Mouse (Mus musculus) forebrain, embryonic 16.5 days (tissue): ENCODE measurements around the gene Gp5. TPM values are rescaled to one million over a fixed set of nuclear protein-coding genes. Genes with fewer than 3 reads are reported as not detected.

Experiments used
- ATAC-seq: fragments of 200-750 bp; cut with Nextera tagmentation; 2 replicates; pipeline ENCODE4 v1.8.0; 2017; ENCODE audit warnings: mild to moderate bottlenecking, moderate library complexity
- H3K27ac ChIP-seq: fragments of 300-500 bp; sonication (generic); 2 replicates; pipeline ENCODE4 v1.5.1; 2014; ENCODE audit warnings: low read length, control low read depth
- H3K27me3 ChIP-seq: fragments of 300-500 bp; sonication (generic); replicated peaks from 2 replicates; pipeline ENCODE4 v1.6.1; 2014; ENCODE audit warnings: low read length; ENCODE audit not compliant: control insufficient read depth, insufficient read depth
- H3K36me3 ChIP-seq: fragments of 300-500 bp; sonication (generic); 2 replicates; pipeline ENCODE4 v1.6.1; 2014; ENCODE audit not compliant: control insufficient read depth, insufficient read depth
- H3K4me1 ChIP-seq: fragments of 300-500 bp; sonication (generic); replicated peaks from 2 replicates; pipeline ENCODE4 v1.6.1; 2014; ENCODE audit warnings: low read length; ENCODE audit not compliant: control insufficient read depth, insufficient read depth
- H3K4me2 ChIP-seq: fragments of 300-500 bp; sonication (generic); 2 replicates; pipeline ENCODE4 v1.6.1; 2014; ENCODE audit warnings: mild to moderate bottlenecking, low read length, control low read depth
- H3K4me3 ChIP-seq: fragments of 300-500 bp; sonication (generic); replicated peaks from 2 replicates; pipeline ENCODE4 v1.5.1; 2014; ENCODE audit warnings: mild to moderate bottlenecking, low read length, control low read depth
- H3K9ac ChIP-seq: fragments of 300-500 bp; sonication (generic); replicated peaks from 2 replicates; pipeline ENCODE4 v1.6.1; 2014; ENCODE audit warnings: low read depth, low read length, control low read depth
- H3K9me3 ChIP-seq: fragments of 300-500 bp; sonication (generic); 2 replicates; pipeline ENCODE4 v1.6.1; 2016; ENCODE audit warnings: low read length; ENCODE audit not compliant: control insufficient read depth
- WGBS: fragments of 180-500 bp; shearing (Covaris S2); extraction: QIAGEN DNeasy Blood & Tissue Kit; methylation state at CpG from one replicate; pipeline ENCODE4 v1.1.7; 2014; 5-methylcytosine and 5-hydroxymethylcytosine counted together
- polyA plus RNA-seq: library from polyadenylated mRNA; unstranded; fragments of >200 nt; fragmentation: Nextera tagmentation; extraction: Ambion mirVana; gene quantifications from 2 replicates; pipeline ENCODE4 v1.2.1, GENCODE M21; 2015

Gene Gp5
- polyA plus RNA-seq, 1 experiment from 2014 or later: 0.28 TPM

DNA sequence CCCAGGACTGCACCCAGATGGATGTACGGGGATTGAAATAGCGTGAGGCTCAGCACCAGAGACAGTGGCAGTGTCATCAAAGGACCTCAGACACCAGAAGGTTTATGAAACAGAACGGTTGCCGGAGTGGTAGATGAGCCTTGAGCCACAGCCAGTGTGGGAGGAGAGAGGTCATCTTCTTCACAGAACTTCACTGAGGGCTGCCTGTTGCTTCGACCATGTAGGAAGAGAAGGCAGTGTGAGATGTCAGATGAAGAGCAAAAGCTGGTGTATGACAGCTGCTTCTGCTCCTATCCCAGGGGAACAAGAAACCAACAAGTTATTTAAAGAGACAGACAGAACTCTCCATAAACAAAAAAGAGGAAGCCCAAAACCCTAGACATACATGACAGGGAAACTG, 6.3 kb downstream of the Gp5 start:
- Histone ChIP-seq H3K4me3 (no peak overlapping the region), H3K4me2 (no peak overlapping the region), H3K27ac (no peak overlapping the region), H3K4me1 (peaks cover 13% of the 10 kb centered on the region), H3K9me3 (no peaks in the 10 kb centered on the region), H3K27me3 (peaks cover 20% of the 10 kb centered on the region), H3K9ac (no peak overlapping the region), H3K36me3 (no peaks in the 10 kb centered on the region)
- no peak for ATAC-seq
- 88% methylated on average over 5 of the region's 5 CpGs for WGBS

DNA sequence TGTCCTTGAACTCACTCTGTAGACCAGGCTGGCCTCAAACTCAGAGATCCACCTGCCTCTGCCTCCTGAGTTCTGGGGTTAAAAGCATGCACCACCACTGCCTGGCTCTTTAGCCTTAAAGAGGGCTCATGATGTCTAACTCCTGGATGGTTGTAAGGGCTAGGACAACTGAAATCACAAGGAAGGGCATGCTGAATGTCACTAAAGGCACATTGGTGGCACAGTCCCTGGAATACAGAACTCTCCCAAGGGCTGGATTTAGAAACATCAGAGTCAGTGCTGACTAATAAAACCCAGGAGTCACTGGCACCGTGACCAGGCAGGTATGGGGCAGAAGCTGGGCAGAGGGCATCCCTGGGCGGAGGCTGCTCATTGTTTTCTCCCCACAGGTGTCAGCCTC, 7.2 kb downstream of the Gp5 start:
- H3K4me3 ChIP-seq: no peak overlapping the region
- H3K4me2 ChIP-seq: no peak overlapping the region
- no peak for ATAC-seq
- H3K9me3 ChIP-seq: no peaks in the 10 kb centered on the region
- 66% methylated on average over 2 of the region's 2 CpGs for WGBS
- H3K9ac ChIP-seq: no peak overlapping the region
- peaks cover 5% of the 10 kb centered on the region for H3K4me1 ChIP-seq
- no peak overlapping the region for H3K27ac ChIP-seq
- H3K36me3 ChIP-seq: no peaks in the 10 kb centered on the region
- H3K27me3 ChIP-seq: peaks cover 16% of the 10 kb centered on the region

GRCm38 (mm10) chr16:30302686-30303085, 7.9 kb downstream of the Gp5 start:
- H3K27me3 ChIP-seq: peaks cover 9% of the 10 kb centered on the region
- H3K4me3 ChIP-seq: no peak overlapping the region
- ATAC-seq: no peak
- H3K36me3 ChIP-seq: no peaks in the 10 kb centered on the region
- H3K27ac ChIP-seq: no peak overlapping the region
- H3K9me3 ChIP-seq: no peaks in the 10 kb centered on the region
- H3K4me1 ChIP-seq: no peaks in the 10 kb centered on the region
- 89% methylated on average over 6 of the region's 6 CpGs for WGBS
- H3K4me2 ChIP-seq: no peak overlapping the region
- H3K9ac ChIP-seq: no peak overlapping the region

DNA sequence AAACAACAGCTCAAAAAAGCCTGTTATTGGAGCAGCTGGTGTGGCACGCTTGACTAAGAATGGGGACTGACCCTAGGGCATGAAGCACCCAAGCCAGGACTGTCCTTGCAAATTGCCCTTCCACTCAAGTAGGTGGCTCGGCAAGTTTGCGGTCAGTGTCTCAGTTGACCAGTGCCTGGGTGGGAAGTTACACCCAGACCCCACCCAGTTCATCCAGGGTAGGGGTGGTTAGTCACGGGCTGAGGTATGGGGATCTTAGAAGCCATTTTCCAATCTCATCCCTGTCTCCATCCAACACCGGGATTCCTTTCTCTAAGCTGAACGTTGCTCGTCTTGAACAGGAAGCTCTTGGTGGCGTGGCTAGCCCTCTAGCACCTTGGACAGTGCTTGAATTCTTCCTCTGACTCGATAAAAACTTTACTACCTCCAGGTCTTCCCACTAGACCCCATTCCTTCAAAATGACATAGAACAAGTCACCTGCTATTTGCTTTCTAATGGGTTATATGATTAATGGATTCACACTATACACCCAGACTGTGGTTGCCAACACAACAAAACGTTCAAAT, 10.8 kb downstream of the Gp5 start:
- H3K36me3 ChIP-seq: no peaks in the 10 kb centered on the region
- H3K4me3 ChIP-seq: no peak overlapping the region
- H3K9ac ChIP-seq: no peak overlapping the region
- WGBS: 74% methylated on average over 10 of the region's 10 CpGs
- no peaks in the 10 kb centered on the region for H3K4me1 ChIP-seq
- H3K27me3 ChIP-seq: no peaks in the 10 kb centered on the region
- ATAC-seq: no peak
- no peak overlapping the region for H3K4me2 ChIP-seq
- H3K27ac ChIP-seq: no peak overlapping the region
- H3K9me3 ChIP-seq: no peaks in the 10 kb centered on the region

GRCm38 (mm10) chr16:30297450-30297849, 13.1 kb downstream of the Gp5 start:
- H3K4me3 ChIP-seq: no peak overlapping the region
- H3K4me1 ChIP-seq: no peaks in the 10 kb centered on the region
- no peak for ATAC-seq
- H3K4me2 ChIP-seq: no peak overlapping the region
- H3K9ac ChIP-seq: no peak overlapping the region
- no peaks in the 10 kb centered on the region for H3K27me3 ChIP-seq
- no peak overlapping the region for H3K27ac ChIP-seq
- H3K36me3 ChIP-seq: no peaks in the 10 kb centered on the region
- H3K9me3 ChIP-seq: no peaks in the 10 kb centered on the region
- WGBS: 83% methylated on average over 7 of the region's 7 CpGs

- Histone ChIP-seq H3K27me3 (no peaks in the 10 kb centered on the region), H3K9me3 (no peaks in the 10 kb centered on the region), H3K27ac (no peak overlapping the region), H3K4me3 (no peak overlapping the region), H3K4me1 (no peaks in the 10 kb centered on the region), H3K9ac (no peak overlapping the region), H3K36me3 (no peaks in the 10 kb centered on the region), H3K4me2 (no peak overlapping the region)
- ATAC-seq: no peak
- 87% methylated on average over 11 of the region's 11 CpGs for WGBS
These were observed 13.8 kb downstream of the Gp5 start for GRCm38 (mm10) chr16:30296601-30297275.

- 91% methylated on average over 7 of the region's 7 CpGs for WGBS
- no peaks in the 10 kb centered on the region for H3K36me3 ChIP-seq
- H3K9me3 ChIP-seq: no peaks in the 10 kb centered on the region
- no peaks in the 10 kb centered on the region for H3K4me1 ChIP-seq
- no peak for ATAC-seq
- no peaks in the 10 kb centered on the region for H3K27me3 ChIP-seq
- no peak overlapping the region for H3K9ac ChIP-seq
- no peak overlapping the region for H3K4me2 ChIP-seq
- no peak overlapping the region for H3K4me3 ChIP-seq
- H3K27ac ChIP-seq: no peak overlapping the region
These were observed 15.5 kb downstream of the Gp5 start for GRCm38 (mm10) chr16:30295106-30295505.

DNA sequence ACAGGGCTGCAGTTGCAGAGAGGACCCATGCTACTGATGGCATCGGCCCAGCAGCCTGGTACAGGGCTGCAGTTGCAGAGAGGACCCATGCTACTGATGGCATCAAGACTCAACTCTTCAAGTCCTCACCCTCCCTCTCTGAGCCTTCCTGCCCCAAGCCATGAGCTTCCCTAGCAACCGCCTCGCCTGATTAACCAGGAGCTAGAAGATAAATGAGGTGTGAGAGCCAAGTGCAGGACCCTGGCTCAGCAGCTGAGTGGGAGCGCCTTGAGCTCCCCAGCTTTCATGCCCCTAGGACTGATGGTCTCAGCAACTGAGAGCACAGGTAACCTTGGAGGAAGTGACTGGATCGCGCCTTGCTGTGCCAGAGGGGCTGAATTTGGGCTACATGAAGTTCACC, 20.1 kb downstream of the Gp5 start:
- H3K4me1 ChIP-seq: no peaks in the 10 kb centered on the region
- H3K27me3 ChIP-seq: no peaks in the 10 kb centered on the region
- no peak overlapping the region for H3K4me2 ChIP-seq
- no peak overlapping the region for H3K27ac ChIP-seq
- H3K9ac ChIP-seq: no peak overlapping the region
- ATAC-seq: no peak
- 77% methylated on average over 6 of the region's 6 CpGs for WGBS
- H3K4me3 ChIP-seq: no peak overlapping the region
- no peaks in the 10 kb centered on the region for H3K36me3 ChIP-seq
- H3K9me3 ChIP-seq: no peaks in the 10 kb centered on the region

GRCm38 (mm10) chr16:30285701-30286100, 24.9 kb downstream of the Gp5 start:
- peaks cover 14% of the 10 kb centered on the region for H3K27me3 ChIP-seq
- WGBS: 52% methylated on average over 4 of the region's 4 CpGs
- no peak for ATAC-seq

More at GRCm38 (mm10) chr16:30285701-30286100, 24.9 kb downstream of the Gp5 start:
- Histone ChIP-seq H3K4me2 (no peak overlapping the region), H3K36me3 (no peaks in the 10 kb centered on the region), H3K4me3 (no peak overlapping the region), H3K9me3 (no peaks in the 10 kb centered on the region), H3K27ac (no peak overlapping the region), H3K4me1 (peaks cover 13% of the 10 kb centered on the region), H3K9ac (no peak overlapping the region)
